Mouse (Mus musculus) adrenal gland (tissue): ENCODE measurements at regions not wholly inside any gene's neighbourhood (a gene's known extent, or its start where the extent isn't known, plus 50 kb on each side); places are given as distances from the start of the nearest gene placed in this dataset.

Source experiments
- intact Hi-C: fragments of 180-260 bp; cut with DNase I; formaldehyde crosslinking; loops from one replicate; pipeline ENCODE4 v1.15.1; 2025

GRCm38 (mm10) chr6:91617685-91618084 is 66.2 kb upstream of the Slc6a6 start:
- intact Hi-C loops = no loop called here

- intact Hi-C loops = no loop called here
Measured at GRCm38 (mm10) chr6:91619009-91619408, 64.8 kb upstream of the Slc6a6 start.

GRCm38 (mm10) chr6:91619735-91620732 is 63.8 kb upstream of the Slc6a6 start:
- intact Hi-C loops = no loop called here

- intact Hi-C loops = no loop called here
Measured at GRCm38 (mm10) chr6:91621437-91621836, 62.4 kb upstream of the Slc6a6 start.

DNA sequence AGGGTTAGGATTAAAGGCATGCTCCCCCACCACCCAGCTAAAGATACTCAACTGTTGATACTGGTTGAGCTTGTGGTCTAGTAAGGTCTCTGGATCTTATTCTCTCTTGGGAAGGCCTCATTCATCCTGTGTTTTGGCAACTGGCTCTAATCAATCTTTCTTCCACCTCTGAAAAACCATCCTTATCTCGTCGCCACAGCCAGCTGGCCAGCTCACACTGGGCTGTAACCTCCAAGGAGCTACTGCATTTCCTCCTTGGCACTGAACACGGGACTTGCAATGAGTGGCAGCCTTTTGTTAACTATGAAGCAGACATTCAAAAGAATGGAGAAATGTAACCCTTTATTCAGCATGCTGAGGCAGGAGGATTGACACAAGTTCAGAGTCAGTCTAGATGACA is 61.4 kb upstream of the Slc6a6 start:
- intact Hi-C loops = no loop called here

- intact Hi-C loops = no loop called here
Measured at GRCm38 (mm10) chr6:91623646-91624045, 60.2 kb upstream of the Slc6a6 start.

- intact Hi-C loops = no loop called here
Measured at GRCm38 (mm10) chr6:91629230-91629629, 54.6 kb upstream of the Slc6a6 start.

GRCm38 (mm10) chr6:91631261-91631660 is 52.6 kb upstream of the Slc6a6 start:
- intact Hi-C loops = no loop called here
